Mouse (Mus musculus): ENCODE data around the gene Nckap5. TPM values are rescaled to one million over a fixed set of nuclear protein-coding genes. Genes with fewer than 3 reads are reported as not detected.

Nckap5 gene
- polyA plus RNA-seq, 2 experiments = 6.8 to 14.9 TPM

GRCm38 (mm10) chr1:126149966-126150365, 680.6 kb downstream of the Nckap5 start:
- no peak for DNase-seq (ENCODE audit: low spot score)
- TF ChIP-seq POLR2A (IDR thresholded peaks at IDR 0.05; ENCODE audit: borderline replicate concordance, extremely low read depth, insufficient read depth, insufficient read length) = no peak
- H3K27me3 ChIP-seq (ENCODE audit: control insufficient read depth, insufficient read depth, low read length) = no peaks in the 10 kb centered on the region
- no peak for ATAC-seq (ENCODE audit: low FRiP score, low read depth)
- H3K9ac ChIP-seq (ENCODE audit: low read depth, low read length, severe bottlenecking) = no peak overlapping the region
- no peaks in the 10 kb centered on the region for H3K4me1 ChIP-seq (ENCODE audit: control insufficient read depth, insufficient read depth, low read length)
- H3K36me3 ChIP-seq (ENCODE audit: control insufficient read depth, insufficient read depth, low read length) = no peaks in the 10 kb centered on the region
- no peaks in the 10 kb centered on the region for H3K9me3 ChIP-seq (ENCODE audit: control insufficient read depth, low read length)
- no peak overlapping the region for H3K4me3 ChIP-seq (replicated peaks; ENCODE audit: low read length)
- H3K27ac ChIP-seq (replicated peaks; ENCODE audit: low read depth, low read length) = no peak overlapping the region
- H3K4me2 ChIP-seq (replicated peaks; ENCODE audit: low read depth, low read length, severe bottlenecking) = no peak overlapping the region

- Histone ChIP-seq H3K4me1 (ENCODE audit: control insufficient read depth, insufficient read depth, low read length) (no peaks in the 10 kb centered on the region), H3K27ac (replicated peaks; ENCODE audit: low read depth, low read length) (no peak overlapping the region), H3K4me3 (replicated peaks; ENCODE audit: low read length) (no peak overlapping the region), H3K9me3 (ENCODE audit: control insufficient read depth, low read length) (no peaks in the 10 kb centered on the region), H3K27me3 (ENCODE audit: control insufficient read depth, insufficient read depth, low read length) (no peaks in the 10 kb centered on the region), H3K4me2 (replicated peaks; ENCODE audit: low read depth, low read length, severe bottlenecking) (no peak overlapping the region), H3K36me3 (ENCODE audit: control insufficient read depth, insufficient read depth, low read length) (no peaks in the 10 kb centered on the region), H3K9ac (ENCODE audit: low read depth, low read length, severe bottlenecking) (no peak overlapping the region)
- ATAC-seq (ENCODE audit: low FRiP score, low read depth) = no peak
- TF ChIP-seq POLR2A (IDR thresholded peaks at IDR 0.05; ENCODE audit: borderline replicate concordance, extremely low read depth, insufficient read depth, insufficient read length) = no peak
- DNase-seq (ENCODE audit: low spot score) = no peak
- 84% methylated on average over 3 of the region's 3 CpGs for WGBS
These were observed 694.9 kb downstream of the Nckap5 start for GRCm38 (mm10) chr1:126135717-126136116.

- Histone ChIP-seq H3K4me2 (replicated peaks; ENCODE audit: low read depth, low read length, severe bottlenecking) (no peak overlapping the region), H3K9me3 (ENCODE audit: control insufficient read depth, low read length) (no peaks in the 10 kb centered on the region), H3K4me3 (replicated peaks; ENCODE audit: low read length) (no peak overlapping the region), H3K36me3 (ENCODE audit: control insufficient read depth, insufficient read depth, low read length) (no peaks in the 10 kb centered on the region), H3K27ac (replicated peaks; ENCODE audit: low read depth, low read length) (no peak overlapping the region), H3K4me1 (ENCODE audit: control insufficient read depth, insufficient read depth, low read length) (no peaks in the 10 kb centered on the region), H3K9ac (ENCODE audit: low read depth, low read length, severe bottlenecking) (no peak overlapping the region), H3K27me3 (ENCODE audit: control insufficient read depth, insufficient read depth, low read length) (no peaks in the 10 kb centered on the region)
- WGBS = 87% methylated on average over 2 of the region's 2 CpGs
- no peak for TF ChIP-seq POLR2A (IDR thresholded peaks at IDR 0.05; ENCODE audit: borderline replicate concordance, extremely low read depth, insufficient read depth, insufficient read length)
- DNase-seq (ENCODE audit: low spot score) (no peak), ATAC-seq (ENCODE audit: low FRiP score, low read depth) (no peak)
These were observed 698.3 kb downstream of the Nckap5 start for GRCm38 (mm10) chr1:126132316-126132715.

- no peaks in the 10 kb centered on the region for H3K27me3 ChIP-seq (ENCODE audit: control insufficient read depth, insufficient read depth, low read length)
- no peaks in the 10 kb centered on the region for H3K36me3 ChIP-seq (ENCODE audit: control insufficient read depth, insufficient read depth, low read length)
- 33% methylated on average over 1 of the region's 1 CpGs for WGBS
- H3K9me3 ChIP-seq (ENCODE audit: control insufficient read depth, low read length) = no peaks in the 10 kb centered on the region
- no peaks in the 10 kb centered on the region for H3K4me1 ChIP-seq (ENCODE audit: control insufficient read depth, insufficient read depth, low read length)
- ATAC-seq (ENCODE audit: low FRiP score, low read depth) = no peak
- no peak overlapping the region for H3K4me3 ChIP-seq (replicated peaks; ENCODE audit: low read length)
- no peak for DNase-seq (ENCODE audit: low spot score)
- no peak overlapping the region for H3K4me2 ChIP-seq (replicated peaks; ENCODE audit: low read depth, low read length, severe bottlenecking)
- no peak overlapping the region for H3K9ac ChIP-seq (ENCODE audit: low read depth, low read length, severe bottlenecking)
- TF ChIP-seq POLR2A (IDR thresholded peaks at IDR 0.05; ENCODE audit: borderline replicate concordance, extremely low read depth, insufficient read depth, insufficient read length) = no peak
- H3K27ac ChIP-seq (replicated peaks; ENCODE audit: low read depth, low read length) = no peak overlapping the region
These were observed 701.5 kb downstream of the Nckap5 start for GRCm38 (mm10) chr1:126129129-126129528.

GRCm38 (mm10) chr1:126123111-126123510, 707.5 kb downstream of the Nckap5 start:
- Histone ChIP-seq H3K27ac (replicated peaks; ENCODE audit: low read depth, low read length) (no peak overlapping the region), H3K9ac (ENCODE audit: low read depth, low read length, severe bottlenecking) (no peak overlapping the region), H3K36me3 (ENCODE audit: control insufficient read depth, insufficient read depth, low read length) (no peaks in the 10 kb centered on the region), H3K27me3 (ENCODE audit: control insufficient read depth, insufficient read depth, low read length) (no peaks in the 10 kb centered on the region), H3K4me1 (ENCODE audit: control insufficient read depth, insufficient read depth, low read length) (no peaks in the 10 kb centered on the region), H3K4me2 (replicated peaks; ENCODE audit: low read depth, low read length, severe bottlenecking) (no peak overlapping the region), H3K4me3 (replicated peaks; ENCODE audit: low read length) (no peak overlapping the region), H3K9me3 (ENCODE audit: control insufficient read depth, low read length) (no peaks in the 10 kb centered on the region)
- no peak for ATAC-seq (ENCODE audit: low FRiP score, low read depth)
- no peak for TF ChIP-seq POLR2A (IDR thresholded peaks at IDR 0.05; ENCODE audit: borderline replicate concordance, extremely low read depth, insufficient read depth, insufficient read length)
- WGBS = 76% methylated on average over 5 of the region's 5 CpGs
- DNase-seq (ENCODE audit: low spot score) = no peak

GRCm38 (mm10) chr1:126120506-126120905, 710.1 kb downstream of the Nckap5 start:
- Histone ChIP-seq H3K9ac (ENCODE audit: low read depth, low read length, severe bottlenecking) (no peak overlapping the region), H3K4me3 (replicated peaks; ENCODE audit: low read length) (no peak overlapping the region), H3K9me3 (ENCODE audit: control insufficient read depth, low read length) (no peaks in the 10 kb centered on the region), H3K4me1 (ENCODE audit: control insufficient read depth, insufficient read depth, low read length) (0 out of 2 replicates have a peak, but pooled peaks cover 2% of the 10 kb centered on the region), H3K36me3 (ENCODE audit: control insufficient read depth, insufficient read depth, low read length) (no peaks in the 10 kb centered on the region), H3K27me3 (ENCODE audit: control insufficient read depth, insufficient read depth, low read length) (no peaks in the 10 kb centered on the region), H3K4me2 (replicated peaks; ENCODE audit: low read depth, low read length, severe bottlenecking) (no peak overlapping the region), H3K27ac (replicated peaks; ENCODE audit: low read depth, low read length) (no peak overlapping the region)
- ATAC-seq (ENCODE audit: low FRiP score, low read depth) (no peak), DNase-seq (ENCODE audit: low spot score) (no peak)
- 39% methylated on average over 8 of the region's 8 CpGs for WGBS
- no peak for TF ChIP-seq POLR2A (IDR thresholded peaks at IDR 0.05; ENCODE audit: borderline replicate concordance, extremely low read depth, insufficient read depth, insufficient read length)

Data from limb, embryonic 14.5 days (tissue).